Mouse (Mus musculus) myocyte (in vitro differentiated cells): Measurements from ENCODE around the gene Gas7. TPM values are rescaled to one million over a fixed set of nuclear protein-coding genes. Genes with fewer than 3 reads are reported as not detected.

Source experiments
- H3K27me3 ChIP-seq: one replicate; pipeline ENCODE4 v1.6.1; 2011; ENCODE audit not compliant: control insufficient read depth, insufficient read depth, insufficient read length
- H3K36me3 ChIP-seq: one replicate; pipeline ENCODE4 v1.6.1; 2011; ENCODE audit not compliant: control insufficient read depth, insufficient read depth
- H3K4me2 ChIP-seq: one replicate; pipeline ENCODE4 v1.6.1; 2011; ENCODE audit warnings: low read depth, control low read depth
- H3K4me3 ChIP-seq: one replicate; pipeline ENCODE4 v1.5.1; 2011; ENCODE audit warnings: mild to moderate bottlenecking, control low read depth, moderate library complexity
- H3K79me2 ChIP-seq: one replicate; pipeline ENCODE4 v1.6.1; 2011; ENCODE audit not compliant: control insufficient read depth, insufficient read depth
- H3ac ChIP-seq: one replicate; pipeline ENCODE4 v1.6.1; 2011; ENCODE audit not compliant: control insufficient read depth, insufficient read length
- CEBPB ChIP-seq: IDR thresholded peaks from 2 replicates; pipeline ENCODE4 v1.6.1; 2011; ENCODE audit warnings: mild to moderate bottlenecking, moderate library complexity; ENCODE audit not compliant: poor library complexity, insufficient read depth, severe bottlenecking
- E2F4 ChIP-seq: IDR thresholded peaks from one replicate; pipeline ENCODE4 v1.6.1; 2011; ENCODE audit warnings: mild to moderate bottlenecking, control low read depth, moderate library complexity; ENCODE audit not compliant: insufficient read depth
- MAX ChIP-seq: IDR thresholded peaks from one replicate; pipeline ENCODE4 v1.6.1; 2011; ENCODE audit warnings: low read depth, mild to moderate bottlenecking, control low read depth
- MYOD1 ChIP-seq, 3 experiments: IDR thresholded peaks; one replicate each; pipeline ENCODE4 v1.6.1; 2011; ENCODE audit warnings: control low read depth in 2 of 3, low read depth in 2 of 3, mild to moderate bottlenecking in 2 of 3, moderate library complexity in 1 of 3; ENCODE audit not compliant: insufficient read length in 2 of 3, control insufficient read depth in 1 of 3
- MYOG ChIP-seq, 3 experiments: IDR thresholded peaks; one replicate each; pipeline ENCODE4 v1.6.1; 2011; ENCODE audit warnings: control low read depth in 2 of 3, low read depth in 2 of 3, mild to moderate bottlenecking in 2 of 3; ENCODE audit not compliant: insufficient read length in 2 of 3, control insufficient read depth in 1 of 3, insufficient read depth in 1 of 3
- POLR2A ChIP-seq: IDR thresholded peaks from one replicate; pipeline ENCODE4 v1.6.1; 2011; ENCODE audit warnings: low read depth, mild to moderate bottlenecking, control low read depth, moderate library complexity; ENCODE audit not compliant: insufficient read length
- POLR2AphosphoS2 ChIP-seq: IDR thresholded peaks from one replicate; pipeline ENCODE4 v1.6.1; 2011; ENCODE audit warnings: low read depth, control low read depth; ENCODE audit not compliant: insufficient read length
- REST ChIP-seq: IDR thresholded peaks from one replicate; pipeline ENCODE4 v1.6.1; 2011; ENCODE audit warnings: mild to moderate bottlenecking, control low read depth, moderate library complexity; ENCODE audit not compliant: insufficient read depth, insufficient read length
- SRF ChIP-seq: IDR thresholded peaks from one replicate; pipeline ENCODE4 v1.6.1; 2011; ENCODE audit warnings: low read depth; ENCODE audit not compliant: control insufficient read depth, insufficient read length
- TCF12 ChIP-seq: IDR thresholded peaks from one replicate; pipeline ENCODE4 v1.6.1; 2011; ENCODE audit warnings: mild to moderate bottlenecking, control low read depth; ENCODE audit not compliant: poor library complexity, insufficient read depth, severe bottlenecking
- TCF3 ChIP-seq: IDR thresholded peaks from one replicate; pipeline ENCODE4 v1.6.1; 2011; ENCODE audit warnings: low read depth, control low read depth; ENCODE audit not compliant: insufficient read length
- USF1 ChIP-seq: IDR thresholded peaks from one replicate; pipeline ENCODE4 v1.6.1; 2011; ENCODE audit warnings: low read depth, mild to moderate bottlenecking, control low read depth, moderate library complexity
- polyA plus RNA-seq: library from polyadenylated mRNA; unstranded; fragments of >200 nt; fragmentation: generic; extraction: Trizol; gene quantifications from one replicate; pipeline ENCODE4 v1.2.1, GENCODE M21; 2012; ENCODE audit warnings: missing spikeins

Gas7 gene
- polyA plus RNA-seq, 1 experiment, result 0.02 TPM

DNA sequence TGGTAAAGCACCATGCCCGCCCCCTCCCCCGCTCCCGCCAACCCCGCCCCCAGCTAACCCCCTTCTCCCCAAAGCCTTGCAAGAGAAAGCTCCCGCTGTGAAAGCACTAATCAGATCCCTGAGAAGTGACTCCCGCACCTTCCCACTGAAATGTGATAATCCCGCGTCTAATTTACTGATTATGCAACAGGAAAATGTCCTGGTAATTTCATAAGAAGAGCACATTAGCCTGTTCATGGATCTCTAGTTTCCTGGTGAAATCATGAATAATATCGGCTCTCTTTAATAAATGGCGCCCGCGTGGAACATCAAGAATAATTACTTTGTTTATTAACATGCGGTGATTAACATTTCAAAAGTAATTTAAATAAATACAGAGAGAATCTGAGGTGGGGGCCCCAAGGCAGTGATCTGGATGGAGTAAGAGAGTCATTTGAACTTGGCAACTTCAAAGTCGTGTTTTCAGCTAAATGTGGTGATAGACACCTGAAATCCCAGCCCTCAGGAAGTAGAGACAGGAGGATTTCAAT is 24.1 kb upstream of the Gas7 start:
- no peaks in the 10 kb centered on the region for H3K36me3 ChIP-seq
- no peak overlapping the region for H3K4me3 ChIP-seq
- H3K79me2 ChIP-seq, result no peaks in the 10 kb centered on the region
- no peak for TF ChIP-seq POLR2AphosphoS2
- TF ChIP-seq MAX, result no peak
- no peak for TF ChIP-seq MYOG (IDR thresholded peaks at IDR 0.05; ENCODE audit: control insufficient read depth in 1 of 3, insufficient read depth in 1 of 3, insufficient read length in 2 of 3, low read depth in 2 of 3)
- no peak for TF ChIP-seq USF1
- TF ChIP-seq TCF3, result no peak
- TF ChIP-seq TCF12, result no peak
- no peak for TF ChIP-seq SRF
- no peak for TF ChIP-seq E2F4
- no peak for TF ChIP-seq CEBPB
- no peak for TF ChIP-seq MYOD1 (IDR thresholded peaks at IDR 0.05; ENCODE audit: control insufficient read depth in 1 of 3, insufficient read length in 2 of 3, low read depth in 2 of 3)
- no peak for TF ChIP-seq REST
- TF ChIP-seq POLR2A, result no peak
- H3K27me3 ChIP-seq, result no peaks in the 10 kb centered on the region
- H3K4me2 ChIP-seq, result no peak overlapping the region
- H3ac ChIP-seq, result no peak overlapping the region

DNA sequence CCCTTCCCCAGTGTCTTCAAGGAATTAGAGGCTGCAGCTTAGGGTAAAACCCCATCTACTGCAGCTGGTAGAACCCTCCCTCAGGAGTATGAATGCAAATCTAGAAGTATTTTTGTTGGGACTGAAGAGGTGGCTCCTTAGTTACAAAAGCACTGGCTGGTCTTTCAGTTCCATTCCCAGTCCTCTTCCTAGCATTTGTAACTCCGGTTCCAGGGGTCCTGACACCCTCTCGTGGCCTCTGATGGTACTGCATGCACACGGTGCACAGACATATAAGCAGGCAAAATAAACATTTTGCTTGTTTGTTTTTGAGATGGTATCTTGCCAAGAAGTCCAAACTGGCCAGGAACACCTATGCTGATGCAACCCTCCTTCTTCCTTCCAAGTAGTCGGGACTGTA is 23.4 kb upstream of the Gas7 start:
- H3K79me2 ChIP-seq, result no peaks in the 10 kb centered on the region
- no peak overlapping the region for H3K4me3 ChIP-seq
- H3K36me3 ChIP-seq, result no peaks in the 10 kb centered on the region
- H3K27me3 ChIP-seq, result no peaks in the 10 kb centered on the region
- TF ChIP-seq REST (no peak), TCF3 (no peak)
- no peak overlapping the region for H3K4me2 ChIP-seq
- no peak overlapping the region for H3ac ChIP-seq

DNA sequence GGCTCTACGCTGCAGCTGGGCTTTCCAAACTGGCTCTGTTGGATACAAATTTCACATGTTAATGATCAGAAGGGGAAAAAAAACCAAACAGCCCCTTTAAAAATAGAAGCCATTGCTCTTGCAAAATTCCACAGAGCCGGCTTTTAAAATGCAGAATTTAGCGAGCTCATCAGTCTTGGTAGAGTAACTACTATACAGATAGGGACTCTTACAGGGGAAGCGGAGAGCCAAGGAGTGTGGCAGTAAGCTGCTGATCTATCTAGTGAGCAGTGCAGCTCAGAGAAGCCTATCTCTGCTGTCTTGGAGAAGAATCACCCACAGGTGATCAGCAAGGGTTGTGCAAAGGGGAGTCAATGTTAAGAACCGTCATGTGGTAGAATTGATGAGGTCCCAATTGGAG is 21.5 kb upstream of the Gas7 start:
- TF ChIP-seq MYOD1 (IDR thresholded peaks at IDR 0.05; ENCODE audit: control insufficient read depth in 1 of 3, insufficient read length in 2 of 3, low read depth in 2 of 3) (no peak), MAX (no peak), TCF3 (no peak), MYOG (IDR thresholded peaks at IDR 0.05; ENCODE audit: control insufficient read depth in 1 of 3, insufficient read depth in 1 of 3, insufficient read length in 2 of 3, low read depth in 2 of 3) (no peak), REST (no peak), USF1 (no peak), POLR2AphosphoS2 (no peak)
- H3K27me3 ChIP-seq, result no peaks in the 10 kb centered on the region
- no peaks in the 10 kb centered on the region for H3K36me3 ChIP-seq
- H3K79me2 ChIP-seq, result no peaks in the 10 kb centered on the region
- H3K4me3 ChIP-seq, result no peak overlapping the region
- H3ac ChIP-seq, result no peak overlapping the region
- no peak overlapping the region for H3K4me2 ChIP-seq

DNA sequence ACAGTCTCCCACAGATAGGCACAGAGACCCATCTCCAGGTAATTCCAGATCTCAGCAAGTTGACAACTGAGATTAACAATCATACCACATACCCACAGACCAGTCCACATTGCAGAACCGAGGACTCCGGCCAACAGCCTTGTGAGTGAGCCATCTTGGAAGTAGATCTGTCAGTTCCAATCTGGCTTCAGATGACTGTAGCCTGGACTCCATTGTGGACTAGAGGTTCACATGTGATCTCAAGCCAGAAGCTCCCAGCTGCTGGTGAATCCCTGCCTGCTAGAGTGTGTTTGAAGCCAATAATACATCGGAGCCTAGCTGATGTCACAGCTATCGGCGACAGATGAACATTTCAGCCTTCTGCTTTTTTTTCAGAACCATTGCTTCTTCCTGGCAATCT is 16.5 kb upstream of the Gas7 start:
- no peaks in the 10 kb centered on the region for H3K27me3 ChIP-seq
- no peak overlapping the region for H3ac ChIP-seq
- H3K4me2 ChIP-seq, result no peak overlapping the region
- H3K36me3 ChIP-seq, result no peaks in the 10 kb centered on the region
- no peak overlapping the region for H3K4me3 ChIP-seq
- H3K79me2 ChIP-seq, result no peaks in the 10 kb centered on the region
- no peak for TF ChIP-seq TCF12
- no peak for TF ChIP-seq E2F4
- TF ChIP-seq MYOG (IDR thresholded peaks at IDR 0.05; ENCODE audit: control insufficient read depth in 1 of 3, insufficient read depth in 1 of 3, insufficient read length in 2 of 3, low read depth in 2 of 3), result no peak
- TF ChIP-seq TCF3, result no peak
- TF ChIP-seq MYOD1 (IDR thresholded peaks at IDR 0.05; ENCODE audit: control insufficient read depth in 1 of 3, insufficient read length in 2 of 3, low read depth in 2 of 3), result no peak
- no peak for TF ChIP-seq MAX
- no peak for TF ChIP-seq SRF

DNA sequence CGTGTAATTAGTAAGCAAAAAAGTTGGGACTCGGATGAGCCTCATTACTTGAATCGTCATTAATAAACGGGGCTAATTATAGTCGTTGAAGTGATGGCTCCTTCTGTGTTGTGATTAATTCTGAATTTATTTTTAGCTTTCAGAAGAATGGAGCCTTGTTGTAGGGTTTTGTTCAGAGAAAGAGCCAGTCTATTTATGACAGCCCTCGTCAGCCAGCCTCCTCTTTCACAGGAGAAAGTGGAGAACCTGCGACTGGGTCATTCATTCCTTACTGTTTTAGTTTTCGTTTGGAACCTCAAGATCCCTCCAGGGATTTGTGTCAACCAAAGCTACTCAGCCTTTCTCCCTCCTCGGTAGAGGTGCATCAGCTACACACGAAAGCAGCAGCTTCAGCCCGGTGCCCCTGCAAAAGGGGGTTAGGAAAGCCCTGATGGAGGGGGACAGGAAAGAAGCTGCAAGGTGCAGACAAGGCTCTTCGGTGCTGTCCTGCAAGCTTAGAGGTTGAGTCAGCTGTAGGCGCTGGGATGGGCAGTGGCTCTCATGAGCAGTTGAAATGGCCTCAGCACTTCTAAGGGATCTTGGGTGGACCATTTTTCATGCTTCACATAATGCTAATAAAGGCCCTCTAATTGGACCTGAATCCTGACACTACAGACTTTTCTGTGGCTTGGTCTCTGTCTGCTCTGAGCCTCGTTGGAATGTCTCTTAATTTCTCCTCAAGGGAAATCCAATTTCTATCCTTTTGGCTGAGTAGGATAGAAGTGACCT is 10.0 kb upstream of the Gas7 start:
- Histone ChIP-seq H3K27me3 (no peaks in the 10 kb centered on the region), H3K4me3 (no peak overlapping the region), H3K36me3 (no peaks in the 10 kb centered on the region), H3K79me2 (no peaks in the 10 kb centered on the region), H3K4me2 (no peak overlapping the region), H3ac (no peak overlapping the region)
- TF ChIP-seq CEBPB, result no peak
- TF ChIP-seq POLR2A, result no peak
- no peak for TF ChIP-seq TCF3
- TF ChIP-seq REST, result no peak
- TF ChIP-seq TCF12, result no peak
- TF ChIP-seq POLR2AphosphoS2, result no peak
- no peak for TF ChIP-seq MAX
- TF ChIP-seq MYOD1 (IDR thresholded peaks at IDR 0.05; ENCODE audit: control insufficient read depth in 1 of 3, insufficient read length in 2 of 3, low read depth in 2 of 3), result no peak
- TF ChIP-seq E2F4, result no peak
- no peak for TF ChIP-seq USF1
- TF ChIP-seq SRF, result no peak
- no peak for TF ChIP-seq MYOG (IDR thresholded peaks at IDR 0.05; ENCODE audit: control insufficient read depth in 1 of 3, insufficient read depth in 1 of 3, insufficient read length in 2 of 3, low read depth in 2 of 3)
